Mouse (Mus musculus): ENCODE measurements around the gene Rbm15. TPM values are rescaled to one million over a fixed set of nuclear protein-coding genes. Genes with fewer than 3 reads are reported as not detected.
A peak's percentile ranks its signal among the peaks of the same experiment; 100 is the strongest.

Gene Rbm15
- polyA plus RNA-seq (2016; fragmentation: Nextera tagmentation; extraction: Ambion mirVana), result 10.3 and 14.1 TPM in 2 replicates

- Histone ChIP-seq H3K27me3 (replicated peaks) (no peaks in the 10 kb centered on the region), H3K36me3 (peaks cover 13% of the 10 kb centered on the region), H3K27ac (peak within 1 kb of the TSS; percentile 86), H3K4me3 (peak within 1 kb of the TSS; percentile 96), H3K9me3 (no peaks in the 10 kb centered on the region), H3K9ac (peak within 1 kb of the TSS; percentile 88), H3K4me1 (peaks cover 22% of the 10 kb centered on the region), H3K4me2 (replicated peaks) (peak within 1 kb of the TSS; percentile 98)
- WGBS, result under 1% methylated on average over 62 of the region's 62 CpGs
- ATAC-seq (ENCODE audit: low FRiP score, low read depth), result peak; percentile 97
Observed at GRCm38 (mm10) chr3:107333381-107334201, at the start of gene Rbm15. TSS of gene Rbm15 (minus strand) at chr3:107333673.

GRCm38 (mm10) chr3:107379422-107379821, 45.9 kb upstream of the Rbm15 start:
- H3K4me1 ChIP-seq, result no peaks in the 10 kb centered on the region
- 8% methylated on average over 4 of the region's 4 CpGs for WGBS
- no peak overlapping the region for H3K4me2 ChIP-seq (replicated peaks)
- H3K36me3 ChIP-seq, result no peaks in the 10 kb centered on the region
- no peak overlapping the region for H3K9ac ChIP-seq
- no peaks in the 10 kb centered on the region for H3K9me3 ChIP-seq
- peak; percentile 48; the same call in 1 of the 2 replicates for ATAC-seq (ENCODE audit: low FRiP score, low read depth)
- H3K27me3 ChIP-seq (replicated peaks), result no peaks in the 10 kb centered on the region
- H3K27ac ChIP-seq, result no peak overlapping the region
- no peak overlapping the region for H3K4me3 ChIP-seq

DNA sequence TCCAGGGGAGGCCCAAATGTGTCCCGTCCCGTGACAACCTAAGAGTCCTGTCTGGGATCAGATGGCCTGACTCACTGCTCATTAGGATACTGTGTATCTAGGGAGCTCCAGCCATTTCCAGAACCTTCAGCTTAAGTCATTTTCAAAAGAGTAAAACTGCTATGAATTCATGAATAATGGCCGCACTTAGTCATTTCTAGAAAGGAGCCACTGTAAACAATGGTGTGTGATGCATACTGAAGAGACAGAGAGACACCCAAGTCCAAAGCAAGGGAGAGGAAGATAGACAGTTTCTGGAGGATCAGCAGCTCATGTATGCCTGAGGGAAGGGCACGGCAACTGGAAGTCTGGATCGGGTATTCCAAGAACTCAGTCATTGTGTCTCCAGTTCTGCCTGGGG, 45.2 kb upstream of the Rbm15 start:
- Histone ChIP-seq H3K36me3 (no peaks in the 10 kb centered on the region), H3K4me2 (replicated peaks) (no peak overlapping the region), H3K4me3 (no peak overlapping the region), H3K27me3 (replicated peaks) (no peaks in the 10 kb centered on the region), H3K9me3 (no peaks in the 10 kb centered on the region), H3K27ac (no peak overlapping the region), H3K9ac (no peak overlapping the region), H3K4me1 (no peaks in the 10 kb centered on the region)
- 86% methylated on average over 5 of the region's 5 CpGs for WGBS
- ATAC-seq (ENCODE audit: low FRiP score, low read depth), result no peak

DNA sequence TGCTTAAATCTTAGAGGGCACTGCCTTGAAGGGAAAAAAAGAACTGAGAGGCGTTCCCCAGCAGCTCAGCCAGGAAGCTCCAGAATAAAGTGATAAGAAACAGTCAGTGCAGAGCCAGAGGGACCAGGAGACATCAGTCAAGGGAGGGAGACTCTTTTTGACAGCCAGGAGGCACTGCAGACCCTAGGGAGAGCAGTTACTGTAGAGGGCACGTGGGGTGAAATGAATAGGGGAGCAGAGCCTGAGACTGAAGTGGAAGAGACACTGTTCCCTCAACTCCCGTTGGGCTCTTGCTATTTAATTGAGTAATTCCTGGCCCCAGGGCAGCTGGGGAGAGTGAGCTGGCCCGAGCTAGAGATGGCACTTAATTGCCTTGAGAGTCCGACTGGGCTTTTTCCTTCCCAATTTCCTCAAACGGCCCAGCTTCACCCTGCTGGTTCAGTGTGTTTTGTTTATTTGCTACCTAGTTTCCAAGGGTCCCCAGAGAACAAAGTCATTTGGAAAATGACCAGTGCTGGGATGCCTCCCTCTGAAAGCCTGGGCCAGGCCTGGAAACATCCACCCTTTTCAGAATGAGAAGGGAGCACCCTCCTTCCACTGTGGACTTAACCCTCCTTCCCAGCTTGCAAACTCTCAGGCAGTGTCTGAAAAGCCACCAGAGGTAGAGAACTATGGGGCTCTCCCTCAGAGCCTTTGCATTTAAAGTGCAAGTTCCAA, 41.6 kb upstream of the Rbm15 start:
- H3K4me1 ChIP-seq, result no peaks in the 10 kb centered on the region
- no peak for ATAC-seq (ENCODE audit: low FRiP score, low read depth)
- no peak overlapping the region for H3K4me2 ChIP-seq (replicated peaks)
- no peak overlapping the region for H3K27ac ChIP-seq
- no peak overlapping the region for H3K4me3 ChIP-seq
- H3K9me3 ChIP-seq, result no peaks in the 10 kb centered on the region
- WGBS, result 7% methylated on average over 6 of the region's 6 CpGs
- no peaks in the 10 kb centered on the region for H3K27me3 ChIP-seq (replicated peaks)
- H3K9ac ChIP-seq, result no peak overlapping the region
- no peaks in the 10 kb centered on the region for H3K36me3 ChIP-seq

DNA sequence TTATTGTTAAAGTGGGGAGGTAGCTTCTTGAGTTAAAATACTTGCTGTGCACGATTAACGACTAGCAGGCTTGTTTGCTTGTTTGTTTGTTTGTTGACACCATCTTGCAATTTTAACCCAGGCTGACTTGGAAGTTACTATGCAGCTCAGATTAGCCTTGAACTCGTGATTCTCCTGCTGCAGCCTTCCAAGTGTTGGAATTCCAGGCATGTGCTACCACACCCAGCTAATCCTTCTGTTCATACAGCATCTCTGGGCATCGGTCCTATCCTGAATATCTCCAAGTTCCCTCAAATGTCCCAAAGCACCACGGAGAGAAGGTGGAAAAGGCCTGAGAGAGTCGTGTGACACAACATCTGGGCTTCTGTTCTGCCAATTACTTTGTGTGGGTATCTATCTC, 35.7 kb upstream of the Rbm15 start:
- H3K9ac ChIP-seq, result no peak overlapping the region
- no peaks in the 10 kb centered on the region for H3K36me3 ChIP-seq
- H3K9me3 ChIP-seq, result no peaks in the 10 kb centered on the region
- no peak overlapping the region for H3K27ac ChIP-seq
- no peak overlapping the region for H3K4me2 ChIP-seq (replicated peaks)
- no peaks in the 10 kb centered on the region for H3K4me1 ChIP-seq
- 84% methylated on average over 6 of the region's 6 CpGs for WGBS
- H3K27me3 ChIP-seq (replicated peaks), result no peaks in the 10 kb centered on the region; the same call in 1 of the 2 replicates
- ATAC-seq (ENCODE audit: low FRiP score, low read depth), result no peak
- H3K4me3 ChIP-seq, result no peak overlapping the region

DNA sequence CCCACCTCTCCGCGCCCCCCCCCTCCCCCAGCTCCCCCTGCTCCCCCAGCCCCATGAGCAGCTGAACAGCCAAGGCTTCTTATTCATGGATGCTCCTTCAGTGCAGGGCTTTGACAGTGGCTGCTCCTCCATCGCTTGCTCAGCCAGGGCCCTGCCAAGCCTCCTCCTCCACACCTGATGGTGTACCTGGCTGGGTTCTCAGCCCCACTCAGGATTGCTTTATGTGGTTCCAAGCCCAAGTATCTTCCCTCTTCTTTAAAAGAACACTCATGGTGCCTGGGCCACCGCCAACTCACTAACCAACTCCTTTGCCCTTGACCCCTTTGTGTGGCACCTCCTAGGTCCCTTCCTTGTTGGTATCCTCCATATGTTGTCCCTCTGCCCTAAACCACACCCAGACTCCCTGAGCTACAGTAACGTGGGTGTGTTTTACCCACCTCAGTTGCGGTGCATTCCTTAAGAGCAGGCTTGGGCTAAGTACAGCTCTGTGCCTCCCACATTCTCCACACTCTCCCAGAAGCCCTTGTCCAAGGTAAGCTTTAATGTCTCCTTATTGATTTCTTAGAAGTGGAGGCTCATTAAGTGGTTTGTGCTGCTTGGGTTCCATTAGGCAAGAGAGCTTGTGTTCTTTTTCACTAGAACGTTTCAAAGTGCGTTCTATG, 34.6 kb upstream of the Rbm15 start:
- no peak overlapping the region for H3K4me3 ChIP-seq
- no peaks in the 10 kb centered on the region for H3K4me1 ChIP-seq
- H3K27ac ChIP-seq, result no peak overlapping the region
- no peak overlapping the region for H3K9ac ChIP-seq
- no peaks in the 10 kb centered on the region for H3K9me3 ChIP-seq
- H3K36me3 ChIP-seq, result no peaks in the 10 kb centered on the region
- no peak overlapping the region for H3K4me2 ChIP-seq (replicated peaks)
- WGBS, result 89% methylated on average over 8 of the region's 8 CpGs
- H3K27me3 ChIP-seq (replicated peaks), result no peaks in the 10 kb centered on the region; the same call in 1 of the 2 replicates
- ATAC-seq (ENCODE audit: low FRiP score, low read depth), result no peak

GRCm38 (mm10) chr3:107365341-107365740, 31.9 kb upstream of the Rbm15 start:
- no peak for ATAC-seq (ENCODE audit: low FRiP score, low read depth)
- Histone ChIP-seq H3K4me1 (no peaks in the 10 kb centered on the region), H3K9me3 (no peaks in the 10 kb centered on the region), H3K27ac (no peak overlapping the region), H3K36me3 (no peaks in the 10 kb centered on the region), H3K4me2 (replicated peaks) (no peak overlapping the region), H3K9ac (no peak overlapping the region), H3K27me3 (replicated peaks) (no peaks in the 10 kb centered on the region; the same call in 1 of the 2 replicates), H3K4me3 (no peak overlapping the region)
- WGBS, result 81% methylated on average over 4 of the region's 4 CpGs

GRCm38 (mm10) chr3:107363391-107363790, 29.9 kb upstream of the Rbm15 start:
- Histone ChIP-seq H3K27me3 (replicated peaks) (peaks cover under 1% of the 10 kb centered on the region; the same call in 1 of the 2 replicates), H3K9me3 (no peaks in the 10 kb centered on the region), H3K9ac (no peak overlapping the region), H3K4me2 (replicated peaks) (no peak overlapping the region), H3K36me3 (no peaks in the 10 kb centered on the region), H3K27ac (no peak overlapping the region), H3K4me1 (no peaks in the 10 kb centered on the region), H3K4me3 (no peak overlapping the region)
- no peak for ATAC-seq (ENCODE audit: low FRiP score, low read depth)
- WGBS, result 88% methylated on average over 5 of the region's 5 CpGs

DNA sequence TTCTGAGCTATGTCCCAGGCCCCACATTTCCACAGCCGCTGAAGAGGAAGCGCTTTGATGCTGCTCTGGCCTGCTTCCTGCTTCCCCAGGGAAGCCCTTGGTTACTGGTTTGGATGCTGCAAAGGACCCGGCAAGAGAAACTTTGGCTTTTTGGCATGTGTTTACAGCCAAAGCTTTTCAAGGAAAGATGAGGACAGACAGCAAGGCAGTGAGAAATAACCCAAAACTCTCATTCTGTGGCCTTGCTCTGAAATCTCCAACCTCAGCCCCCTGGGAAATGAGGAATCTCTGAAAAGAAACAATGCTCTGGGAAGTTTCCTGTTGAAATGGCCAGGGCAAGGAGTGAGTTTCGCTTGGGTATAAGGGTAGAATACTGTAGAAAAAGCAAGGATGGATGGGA, 26.9 kb upstream of the Rbm15 start:
- Histone ChIP-seq H3K4me2 (replicated peaks) (no peak overlapping the region), H3K4me1 (no peaks in the 10 kb centered on the region), H3K9me3 (no peaks in the 10 kb centered on the region), H3K4me3 (no peak overlapping the region), H3K27ac (no peak overlapping the region), H3K36me3 (no peaks in the 10 kb centered on the region), H3K9ac (no peak overlapping the region), H3K27me3 (replicated peaks) (0 out of 2 replicates have a peak, but pooled peaks cover 3% of the 10 kb centered on the region)
- WGBS, result 75% methylated on average over 4 of the region's 4 CpGs
- ATAC-seq (ENCODE audit: low FRiP score, low read depth), result no peak

DNA sequence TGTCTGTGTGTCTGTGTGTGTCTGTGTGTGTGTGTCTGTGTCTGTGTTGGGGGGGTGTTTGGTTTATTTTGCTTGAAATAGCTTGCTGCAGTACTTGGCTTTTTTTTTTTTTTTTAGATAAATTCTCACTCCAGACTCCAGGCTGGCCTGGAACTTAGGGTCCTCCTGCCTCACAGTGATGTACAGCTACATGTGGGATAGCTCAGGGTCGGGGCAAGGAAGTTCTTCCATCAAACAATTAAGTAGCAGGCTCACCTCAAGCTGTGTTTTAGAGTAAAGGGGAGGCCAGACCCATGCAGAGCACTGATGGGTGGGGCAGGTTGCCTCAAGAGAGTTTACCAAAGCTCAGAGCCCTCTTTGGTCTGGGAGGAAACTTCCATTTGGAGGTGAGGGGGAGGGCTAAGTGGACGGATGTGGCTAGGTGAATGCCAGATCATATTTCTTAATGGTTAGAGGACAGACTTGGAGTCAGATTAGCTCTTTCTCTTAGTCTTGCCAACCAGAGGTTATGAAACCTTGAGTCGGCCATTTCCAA, 24.3 kb upstream of the Rbm15 start:
- Histone ChIP-seq H3K4me3 (no peak overlapping the region), H3K9ac (no peak overlapping the region), H3K4me2 (replicated peaks) (0 out of 2 replicates have a peak overlapping the region, but pooled peaks have one; percentile 20), H3K4me1 (no peaks in the 10 kb centered on the region), H3K27me3 (replicated peaks) (0 out of 2 replicates have a peak, but pooled peaks cover 3% of the 10 kb centered on the region), H3K36me3 (no peaks in the 10 kb centered on the region), H3K9me3 (no peaks in the 10 kb centered on the region), H3K27ac (no peak overlapping the region)
- ATAC-seq (ENCODE audit: low FRiP score, low read depth), result no peak
- 61% methylated on average over 3 of the region's 3 CpGs for WGBS

DNA sequence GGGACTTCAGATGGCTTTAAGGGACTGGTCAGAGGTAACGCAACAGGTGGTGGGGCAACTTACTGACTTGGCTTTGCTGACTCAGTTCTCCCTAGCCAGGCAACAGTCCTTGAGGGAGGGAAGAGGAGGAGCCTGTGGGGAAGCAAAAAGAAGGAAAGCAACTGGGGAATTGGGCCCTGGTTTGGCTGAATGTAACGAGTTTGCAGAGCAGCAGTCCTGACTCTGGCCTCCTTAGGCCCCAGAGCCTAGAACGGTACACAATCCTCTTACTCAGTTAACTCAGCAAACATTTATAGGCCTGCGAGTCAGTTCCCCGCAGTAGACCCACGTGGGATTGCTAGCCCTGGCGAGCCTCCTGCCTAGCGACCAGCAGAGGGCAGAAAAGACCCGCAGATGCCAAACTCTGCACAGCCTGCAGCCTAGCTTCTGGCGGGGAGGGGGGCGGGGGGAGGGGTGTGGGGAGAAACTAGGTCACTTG, 23.5 kb upstream of the Rbm15 start:
- Histone ChIP-seq H3K9ac (no peak overlapping the region), H3K36me3 (no peaks in the 10 kb centered on the region), H3K4me2 (replicated peaks) (0 out of 2 replicates have a peak overlapping the region, but pooled peaks have one; percentile 20), H3K4me1 (no peaks in the 10 kb centered on the region), H3K9me3 (no peaks in the 10 kb centered on the region), H3K27ac (no peak overlapping the region), H3K4me3 (no peak overlapping the region), H3K27me3 (replicated peaks) (0 out of 2 replicates have a peak, but pooled peaks cover 3% of the 10 kb centered on the region)
- 2% methylated on average over 11 of the region's 11 CpGs for WGBS
- peak; percentile 94 for ATAC-seq (ENCODE audit: low FRiP score, low read depth)
